Mouse (Mus musculus): ENCODE data around the gene Fam229b. TPM values are rescaled to one million over a fixed set of nuclear protein-coding genes. Genes with fewer than 3 reads are reported as not detected.

Gene Fam229b
- polyA plus RNA-seq (2014; fragmentation: Nextera tagmentation; extraction: Ambion mirVana): 11.8 and 13.6 TPM in 2 replicates

DNA sequence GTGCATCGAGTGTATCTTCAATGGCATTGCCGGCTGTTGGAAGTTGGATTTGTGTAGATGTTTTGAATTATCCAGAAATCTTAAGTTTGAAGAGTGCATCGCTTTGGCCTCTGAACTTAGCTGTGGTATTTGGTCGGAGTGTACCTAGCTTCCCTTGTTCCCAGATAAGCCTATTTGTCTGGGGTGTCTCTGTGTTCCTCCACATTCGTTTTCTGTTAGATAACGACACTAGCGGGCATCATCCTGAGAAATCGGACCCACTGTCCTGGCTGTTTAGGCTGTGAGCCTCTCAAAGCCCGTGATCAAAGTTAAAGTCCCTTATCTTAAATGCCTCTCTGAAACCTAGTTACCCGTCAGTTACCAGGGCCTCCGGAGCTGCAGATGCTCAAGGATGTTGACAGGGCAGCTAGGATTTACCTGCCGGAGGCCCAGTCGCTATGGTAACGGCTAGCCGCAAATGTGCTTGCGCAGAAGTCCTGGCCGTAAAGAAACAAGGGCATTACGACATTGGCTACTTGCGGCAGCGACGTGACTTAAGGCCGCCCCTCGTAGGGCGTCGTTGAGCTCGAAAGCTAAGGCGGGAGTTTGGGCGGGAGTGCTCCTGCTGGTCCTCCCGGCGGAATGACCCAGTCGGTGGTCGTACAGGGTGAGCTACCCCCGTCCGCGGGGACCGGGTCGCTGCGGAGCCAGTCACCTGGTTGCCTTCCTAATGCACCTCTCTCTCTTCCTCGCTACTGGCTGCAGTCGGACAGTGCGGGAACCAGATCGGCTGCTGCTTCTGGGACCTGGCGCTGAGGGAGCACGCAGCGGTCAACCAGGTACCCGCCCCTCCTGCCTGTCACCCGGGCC is at the start of gene Fam229b, which contains the start of gene Tube1:
TSS of gene Fam229b (minus strand) at position 453 of the 849 bp plus-strand sequence.
TSS of gene Tube1 (plus strand) at position 515 of the 849 bp plus-strand sequence.
- H3K27ac ChIP-seq (ENCODE audit: low read depth, low read length): peak within 1 kb of the TSS; percentile 17; the same call in 1 of the 2 replicates
- H3K4me1 ChIP-seq (ENCODE audit: control insufficient read depth, insufficient read depth, low read length): peaks cover 4% of the 10 kb centered on the region; the same call in 1 of the 2 replicates

DNA sequence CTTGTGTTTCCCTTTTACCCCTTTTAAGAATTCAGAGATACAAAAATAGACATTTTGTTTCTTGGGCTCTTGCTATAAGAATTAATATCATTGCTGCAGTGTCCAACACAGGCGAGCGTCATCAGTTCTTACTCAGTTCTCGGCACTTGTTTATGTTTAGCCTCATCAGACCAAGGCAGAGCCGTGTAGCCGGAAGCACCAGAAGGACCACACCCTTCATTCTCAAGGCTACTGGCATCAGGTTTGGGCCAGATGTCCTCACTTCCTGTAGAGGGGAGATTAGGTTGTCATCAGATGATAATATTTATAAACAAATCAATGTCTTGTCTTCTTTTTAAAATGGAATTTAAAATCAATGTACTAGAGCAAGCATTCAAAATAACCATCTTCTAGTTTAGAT is 43.3 kb upstream of the Fam229b start:
- Histone ChIP-seq H3K36me3 (ENCODE audit: control insufficient read depth, insufficient read depth, low read length) (no peaks in the 10 kb centered on the region), H3K4me3 (ENCODE audit: low read depth, low read length) (no peak overlapping the region), H3K4me1 (ENCODE audit: control insufficient read depth, insufficient read depth, low read length) (no peaks in the 10 kb centered on the region), H3K9me3 (ENCODE audit: control insufficient read depth, low read length) (0 out of 2 replicates have a peak, but pooled peaks cover 2% of the 10 kb centered on the region), H3K4me2 (ENCODE audit: low read depth) (no peak overlapping the region), H3K27me3 (ENCODE audit: control insufficient read depth, insufficient read depth, low read length) (no peaks in the 10 kb centered on the region), H3K27ac (ENCODE audit: low read depth, low read length) (no peak overlapping the region), H3K9ac (ENCODE audit: low read length) (no peak overlapping the region)
- ATAC-seq (ENCODE audit: insufficient read depth, low FRiP score, low TSS enrichment) (no peak), DNase-seq (ENCODE audit: low spot score) (no peak)
- WGBS: 81% methylated on average over 5 of the region's 5 CpGs

More for the DNA sequence above, at the start of gene Fam229b, which contains the start of gene Tube1:
- Histone ChIP-seq H3K4me2 (ENCODE audit: low read depth) (peak within 1 kb of the TSS; percentile 84), H3K36me3 (ENCODE audit: control insufficient read depth, insufficient read depth, low read length) (0 out of 2 replicates have a peak, but pooled peaks cover 2% of the 10 kb centered on the region), H3K9ac (ENCODE audit: low read length) (peak within 1 kb of the TSS; percentile 76), H3K4me3 (ENCODE audit: low read depth, low read length) (peak within 1 kb of the TSS; percentile 75), H3K27me3 (ENCODE audit: control insufficient read depth, insufficient read depth, low read length) (no peaks in the 10 kb centered on the region), H3K9me3 (ENCODE audit: control insufficient read depth, low read length) (no peaks in the 10 kb centered on the region)
- 7% methylated on average over 47 of the region's 47 CpGs for WGBS
- ATAC-seq (ENCODE audit: insufficient read depth, low FRiP score, low TSS enrichment) (peak; percentile 91), DNase-seq (ENCODE audit: low spot score) (peak; percentile 93)

DNA sequence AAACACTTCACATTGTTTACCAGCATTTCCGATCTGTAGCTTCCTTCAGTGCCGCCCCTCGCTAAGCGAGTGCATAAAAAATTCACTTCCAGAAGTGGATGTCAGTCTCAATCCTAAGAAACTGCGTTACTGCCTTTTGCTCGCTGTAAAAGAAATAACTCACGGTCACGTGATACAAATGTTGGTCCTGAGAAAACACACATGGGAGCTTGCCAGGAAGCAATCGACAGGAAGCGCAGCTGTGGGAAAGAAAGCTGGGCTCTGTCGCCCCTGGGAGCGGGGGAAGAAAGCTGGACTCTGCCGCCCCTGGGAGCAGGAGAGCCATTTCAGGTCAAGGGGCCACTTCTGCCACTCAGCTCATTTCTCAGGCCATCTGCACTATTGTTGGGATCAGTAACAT is 39.4 kb upstream of the Fam229b start:
- peak; percentile 52 for DNase-seq (ENCODE audit: low spot score)
- Histone ChIP-seq H3K36me3 (ENCODE audit: control insufficient read depth, insufficient read depth, low read length) (no peaks in the 10 kb centered on the region), H3K4me1 (ENCODE audit: control insufficient read depth, insufficient read depth, low read length) (peaks cover 3% of the 10 kb centered on the region; the same call in 1 of the 2 replicates), H3K27ac (ENCODE audit: low read depth, low read length) (0 out of 2 replicates have a peak overlapping the region, but pooled peaks have one; percentile 24), H3K27me3 (ENCODE audit: control insufficient read depth, insufficient read depth, low read length) (no peaks in the 10 kb centered on the region), H3K9me3 (ENCODE audit: control insufficient read depth, low read length) (no peaks in the 10 kb centered on the region), H3K4me3 (ENCODE audit: low read depth, low read length) (no peak overlapping the region), H3K9ac (ENCODE audit: low read length) (no peak overlapping the region), H3K4me2 (ENCODE audit: low read depth) (no peak overlapping the region)
- no peak for ATAC-seq (ENCODE audit: insufficient read depth, low FRiP score, low TSS enrichment)
- 39% methylated on average over 13 of the region's 13 CpGs for WGBS

DNA sequence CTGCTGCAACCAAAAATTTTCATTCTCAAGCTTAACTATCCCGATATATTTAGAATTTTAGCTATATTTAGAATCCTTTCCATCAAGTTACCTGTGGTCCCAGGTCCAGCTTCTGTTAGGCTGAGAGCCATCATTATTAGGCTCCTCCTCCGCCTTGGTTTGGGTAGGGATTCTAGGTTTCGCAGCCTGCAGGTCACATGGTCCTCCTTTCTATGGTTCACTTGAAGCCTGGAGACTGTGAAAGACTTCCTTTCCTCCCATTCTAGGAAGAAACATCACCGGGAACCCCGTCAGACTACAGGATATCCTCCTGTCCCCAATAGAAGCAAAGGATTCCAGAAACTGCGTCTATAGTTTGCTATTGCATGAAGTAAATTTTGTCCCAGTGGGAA is 38.8 kb upstream of the Fam229b start:
- 76% methylated on average over 6 of the region's 6 CpGs for whole genome bisulfite sequencing
- Histone ChIP-seq H3K27me3 (ENCODE audit: control insufficient read depth, insufficient read depth, low read length) (no peaks in the 10 kb centered on the region), H3K4me1 (ENCODE audit: control insufficient read depth, insufficient read depth, low read length) (peaks cover 3% of the 10 kb centered on the region; the same call in 1 of the 2 replicates), H3K9ac (ENCODE audit: low read length) (no peak overlapping the region), H3K4me3 (ENCODE audit: low read depth, low read length) (no peak overlapping the region), H3K4me2 (ENCODE audit: low read depth) (no peak overlapping the region), H3K9me3 (ENCODE audit: control insufficient read depth, low read length) (no peaks in the 10 kb centered on the region), H3K27ac (ENCODE audit: low read depth, low read length) (no peak overlapping the region; the same call in 1 of the 2 replicates), H3K36me3 (ENCODE audit: control insufficient read depth, insufficient read depth, low read length) (no peaks in the 10 kb centered on the region)
- no peak for DNase-seq (ENCODE audit: low spot score)
- ATAC-seq (ENCODE audit: insufficient read depth, low FRiP score, low TSS enrichment): no peak

DNA sequence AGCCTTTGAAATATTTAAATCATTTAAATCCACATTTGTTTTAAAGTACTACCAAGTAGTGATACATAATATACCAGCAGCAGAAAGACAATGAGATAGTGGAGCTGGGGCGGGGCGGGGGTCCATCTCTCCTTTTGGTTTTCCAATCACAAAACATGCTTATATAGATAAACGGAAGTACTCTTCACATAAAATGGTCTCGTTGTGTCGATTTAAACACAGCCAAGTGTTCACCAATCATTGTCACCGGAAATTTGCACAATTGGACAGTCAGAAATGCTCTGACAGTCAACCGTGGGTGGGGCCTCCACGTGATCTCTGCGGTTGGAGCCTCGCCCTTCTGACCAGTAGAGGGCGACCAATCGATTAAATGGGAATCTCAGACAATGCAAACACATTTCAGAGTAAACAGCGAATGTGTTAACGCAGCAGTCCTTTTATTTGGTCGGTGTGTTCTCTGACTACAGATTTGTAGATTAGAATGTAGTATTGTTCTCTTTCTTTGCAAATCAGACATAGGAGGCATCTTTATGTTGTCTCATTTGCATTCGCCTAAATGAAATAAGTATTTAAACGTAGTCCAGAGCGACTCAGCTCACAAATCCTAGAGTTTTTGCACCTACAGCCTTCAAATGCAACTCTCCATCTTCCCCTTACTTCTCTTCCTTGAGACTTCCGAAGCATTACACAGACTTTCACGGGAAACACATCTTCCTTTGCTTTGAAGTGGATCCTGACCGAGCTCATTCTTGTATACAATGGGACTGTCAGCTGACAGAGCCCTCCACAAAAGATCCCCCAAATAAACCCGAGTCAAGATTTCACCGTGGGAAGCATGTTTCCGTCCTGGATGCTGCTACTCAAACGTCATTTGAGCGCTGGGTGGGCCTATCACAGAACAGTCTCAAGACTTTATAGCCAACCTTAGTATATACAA is 38.2 kb upstream of the Fam229b start:
- no peaks in the 10 kb centered on the region for H3K36me3 ChIP-seq (ENCODE audit: control insufficient read depth, insufficient read depth, low read length)
- WGBS: 13% methylated on average over 26 of the region's 26 CpGs

DNA sequence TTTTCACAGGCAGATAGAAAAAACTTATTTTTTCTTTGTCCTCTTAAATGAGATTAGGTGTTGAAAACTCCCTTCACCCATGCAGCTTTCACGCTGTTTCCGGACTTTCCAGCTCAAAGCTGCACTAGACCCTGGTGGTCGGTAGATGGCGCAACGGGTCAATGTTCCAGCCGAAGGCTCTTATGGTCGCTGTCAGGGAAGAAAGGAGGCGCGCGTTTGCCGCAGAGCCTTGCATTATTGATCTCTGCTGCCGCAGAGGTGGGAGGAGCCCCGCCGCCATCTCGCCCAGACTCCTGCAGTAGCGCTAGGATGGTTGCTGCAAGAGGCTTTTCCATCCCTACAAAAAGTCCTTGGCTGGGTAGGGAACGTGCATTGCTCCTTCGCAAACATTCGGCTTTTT is 37.4 kb upstream of the Fam229b start:
- ATAC-seq (ENCODE audit: insufficient read depth, low FRiP score, low TSS enrichment) (peak; percentile 92), DNase-seq (ENCODE audit: low spot score) (peak; percentile 93)
- H3K9me3 ChIP-seq (ENCODE audit: control insufficient read depth, low read length): no peaks in the 10 kb centered on the region
- no peaks in the 10 kb centered on the region for H3K27me3 ChIP-seq (ENCODE audit: control insufficient read depth, insufficient read depth, low read length)
- peak overlapping the region; percentile 41 for H3K9ac ChIP-seq (ENCODE audit: low read length)
- peaks cover 3% of the 10 kb centered on the region; the same call in 1 of the 2 replicates for H3K4me1 ChIP-seq (ENCODE audit: control insufficient read depth, insufficient read depth, low read length)
- peak overlapping the region; percentile 78 for H3K27ac ChIP-seq (ENCODE audit: low read depth, low read length)
- peak overlapping the region; percentile 74 for H3K4me2 ChIP-seq (ENCODE audit: low read depth)
- no peaks in the 10 kb centered on the region for H3K36me3 ChIP-seq (ENCODE audit: control insufficient read depth, insufficient read depth, low read length)
- H3K4me3 ChIP-seq (ENCODE audit: low read depth, low read length): peak overlapping the region; percentile 36
- WGBS: under 1% methylated on average over 19 of the region's 19 CpGs

More for the DNA sequence above, 38.2 kb upstream of the Fam229b start:
- H3K27ac ChIP-seq (ENCODE audit: low read depth, low read length): peak overlapping the region; percentile 78
- H3K4me3 ChIP-seq (ENCODE audit: low read depth, low read length): peak overlapping the region; percentile 36
- no peaks in the 10 kb centered on the region for H3K9me3 ChIP-seq (ENCODE audit: control insufficient read depth, low read length)
- H3K4me2 ChIP-seq (ENCODE audit: low read depth): peak overlapping the region; percentile 74
- DNase-seq (ENCODE audit: low spot score): peak; percentile 88
- no peaks in the 10 kb centered on the region for H3K27me3 ChIP-seq (ENCODE audit: control insufficient read depth, insufficient read depth, low read length)
- ATAC-seq (ENCODE audit: insufficient read depth, low FRiP score, low TSS enrichment): peak; percentile 83
- H3K9ac ChIP-seq (ENCODE audit: low read length): peak overlapping the region; percentile 41
- peaks cover 3% of the 10 kb centered on the region; the same call in 1 of the 2 replicates for H3K4me1 ChIP-seq (ENCODE audit: control insufficient read depth, insufficient read depth, low read length)

DNA sequence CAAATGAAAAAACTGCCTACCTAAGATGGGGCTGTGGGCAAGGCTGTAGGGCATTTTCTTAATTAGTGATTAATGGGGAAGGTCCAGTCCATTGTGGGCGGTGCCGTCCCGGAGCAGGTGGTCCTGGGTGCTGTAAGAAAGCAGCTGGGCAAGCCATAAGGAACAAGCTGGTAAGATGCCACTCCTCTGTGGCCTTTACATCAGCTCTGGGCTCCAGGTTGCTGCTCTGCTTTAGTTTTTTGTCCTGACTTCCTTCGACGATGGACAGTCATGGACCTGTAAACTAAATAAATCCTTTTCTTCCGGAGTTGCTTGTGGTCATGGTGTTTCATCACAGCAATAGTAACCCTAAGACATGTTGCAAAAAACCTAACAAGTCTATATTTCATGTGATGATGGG is 37.0 kb upstream of the Fam229b start:
- Histone ChIP-seq H3K27me3 (ENCODE audit: control insufficient read depth, insufficient read depth, low read length) (no peaks in the 10 kb centered on the region), H3K4me1 (ENCODE audit: control insufficient read depth, insufficient read depth, low read length) (peaks cover 3% of the 10 kb centered on the region; the same call in 1 of the 2 replicates), H3K36me3 (ENCODE audit: control insufficient read depth, insufficient read depth, low read length) (no peaks in the 10 kb centered on the region), H3K9me3 (ENCODE audit: control insufficient read depth, low read length) (no peaks in the 10 kb centered on the region), H3K9ac (ENCODE audit: low read length) (peak overlapping the region; percentile 8; the same call in 1 of the 2 replicates), H3K4me2 (ENCODE audit: low read depth) (peak overlapping the region; percentile 21), H3K4me3 (ENCODE audit: low read depth, low read length) (no peak overlapping the region), H3K27ac (ENCODE audit: low read depth, low read length) (no peak overlapping the region)
- 11% methylated on average over 6 of the region's 6 CpGs for WGBS
- ATAC-seq (ENCODE audit: insufficient read depth, low FRiP score, low TSS enrichment) (peak; percentile 10; the same call in 1 of the 2 replicates), DNase-seq (ENCODE audit: low spot score) (no peak)

DNA sequence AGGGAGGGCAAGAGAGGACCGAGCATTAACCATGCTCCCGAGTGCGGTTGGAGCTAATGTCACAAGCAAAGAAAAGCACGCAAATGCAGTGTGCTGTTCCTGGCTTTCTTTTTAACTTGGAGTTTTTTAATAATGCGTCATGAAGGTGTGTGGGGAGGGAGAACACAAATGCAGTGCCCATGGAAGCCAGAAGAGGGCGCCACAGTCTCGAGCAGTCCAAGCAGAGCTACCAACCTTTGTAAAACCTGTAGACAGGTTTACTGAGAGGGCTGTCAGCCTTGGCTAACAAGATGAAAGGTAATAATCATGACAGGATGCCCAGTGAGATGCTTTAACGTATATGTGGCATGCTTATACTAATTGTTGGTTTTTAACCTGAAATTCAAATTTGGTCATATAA is 36.5 kb upstream of the Fam229b start:
- Histone ChIP-seq H3K27me3 (ENCODE audit: control insufficient read depth, insufficient read depth, low read length) (no peaks in the 10 kb centered on the region), H3K4me2 (ENCODE audit: low read depth) (no peak overlapping the region), H3K4me3 (ENCODE audit: low read depth, low read length) (no peak overlapping the region), H3K9me3 (ENCODE audit: control insufficient read depth, low read length) (no peaks in the 10 kb centered on the region), H3K9ac (ENCODE audit: low read length) (no peak overlapping the region), H3K27ac (ENCODE audit: low read depth, low read length) (no peak overlapping the region), H3K36me3 (ENCODE audit: control insufficient read depth, insufficient read depth, low read length) (no peaks in the 10 kb centered on the region), H3K4me1 (ENCODE audit: control insufficient read depth, insufficient read depth, low read length) (peaks cover 3% of the 10 kb centered on the region; the same call in 1 of the 2 replicates)
- DNase-seq (ENCODE audit: low spot score) (peak; percentile 69), ATAC-seq (ENCODE audit: insufficient read depth, low FRiP score, low TSS enrichment) (no peak)
- WGBS: 8% methylated on average over 8 of the region's 8 CpGs
